Mouse (Mus musculus) cerebellum, adult 8-10 months (tissue): ENCODE results near the gene Bzw2.

Experiments used
- DNase-seq: peaks from one replicate; pipeline ENCODE4 v3.0.0; 2022

The Bzw2 gene

GRCm38 (mm10) chr12:36065911-36066310, 92.0 kb downstream of the Bzw2 start:
- DNase-seq = no peak

- no peak for DNase-seq
These were observed 100.2 kb downstream of the Bzw2 start for GRCm38 (mm10) chr12:36057699-36058098.

GRCm38 (mm10) chr12:36050276-36050675, 107.6 kb downstream of the Bzw2 start:
- no peak for DNase-seq

GRCm38 (mm10) chr12:36047593-36047992, 110.3 kb downstream of the Bzw2 start:
- no peak for DNase-seq

GRCm38 (mm10) chr12:36046196-36046595, 111.7 kb downstream of the Bzw2 start:
- no peak for DNase-seq

GRCm38 (mm10) chr12:36044691-36045090, 113.2 kb downstream of the Bzw2 start:
- DNase-seq = no peak

- peak; percentile 92 for DNase-seq
These were observed 115.5 kb downstream of the Bzw2 start, which contains the start of gene Tspan13 for GRCm38 (mm10) chr12:36042348-36042778. TSS of gene Tspan13 (minus strand) at chr12:36042500.
